Mouse (Mus musculus) olfactory bulb, adult 2 months (tissue): ENCODE data around the gene Bik.

Source experiments
- CTCF ChIP-seq: fragments of 200-500 bp; IDR thresholded peaks from 2 replicates; pipeline ENCODE4 v1.5.1; 2012; ENCODE audit warnings: low read depth, mild to moderate bottlenecking, low read length, moderate library complexity; ENCODE audit not compliant: insufficient read depth
- POLR2A ChIP-seq: fragments of 200-500 bp; IDR thresholded peaks from 2 replicates; pipeline ENCODE4 v1.6.1; 2012; ENCODE audit warnings: mild to moderate bottlenecking, low read depth, low read length, moderate library complexity; ENCODE audit not compliant: insufficient read depth

- TF ChIP-seq CTCF (no peak), POLR2A (no peak)
These were observed 48.6 kb upstream of the Bik start for GRCm38 (mm10) chr15:83478096-83478495.
